Mouse (Mus musculus): ENCODE measurements around the gene Gm17428.
A peak's percentile ranks its signal among the peaks of the same experiment; 100 is the strongest.

Gm17428 gene

DNA sequence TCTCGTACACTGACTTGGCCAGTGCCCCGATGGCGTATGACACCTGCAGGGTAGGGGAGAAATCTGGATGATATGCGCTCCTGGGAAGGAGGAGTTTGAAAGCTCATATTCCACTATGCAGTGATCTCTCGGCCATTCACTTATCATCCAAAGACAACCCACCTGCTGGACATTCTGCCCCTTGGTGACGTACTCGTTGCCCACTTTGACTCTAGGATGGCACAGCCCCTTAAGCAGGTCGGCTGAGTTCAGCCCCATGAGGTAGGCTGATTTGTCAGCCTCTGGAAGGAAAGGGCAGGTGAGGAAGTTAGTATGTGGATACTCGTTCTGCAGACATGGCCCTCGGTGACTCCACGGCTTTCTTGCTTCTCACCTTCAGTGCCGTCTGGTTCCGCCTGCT, 12.1 kb downstream of the Gm17428 start:
- DNase-seq (ENCODE audit: low read depth, low spot score): no peak

DNA sequence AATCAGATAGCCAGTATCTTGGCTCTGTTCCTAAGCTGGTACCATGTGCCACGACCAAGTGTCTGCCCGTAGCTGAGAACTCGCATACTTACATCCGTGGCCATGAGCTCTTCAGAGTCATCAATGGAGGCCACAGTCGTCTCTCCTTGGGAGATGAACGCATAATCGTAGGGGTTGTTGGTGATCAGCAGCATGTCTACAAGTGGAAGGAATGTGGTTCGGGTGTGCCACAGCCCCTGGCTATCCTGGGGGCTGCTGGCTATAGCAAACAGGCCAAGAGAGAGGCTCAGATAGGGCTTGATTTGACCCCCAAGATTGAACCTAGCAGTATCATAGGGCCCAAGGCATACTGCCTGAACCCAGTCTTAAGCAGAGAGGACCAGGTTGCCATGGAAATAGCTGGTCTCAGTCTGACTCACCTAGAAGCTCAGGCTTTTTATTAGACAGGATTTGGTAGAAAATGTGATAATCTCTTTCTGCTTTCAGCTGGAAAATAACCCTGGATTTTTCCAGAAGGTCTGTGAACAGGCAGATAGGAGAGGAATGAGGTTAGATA, 13.2 kb downstream of the Gm17428 start:
- no peak for DNase-seq (ENCODE audit: low read depth, low spot score)

DNA sequence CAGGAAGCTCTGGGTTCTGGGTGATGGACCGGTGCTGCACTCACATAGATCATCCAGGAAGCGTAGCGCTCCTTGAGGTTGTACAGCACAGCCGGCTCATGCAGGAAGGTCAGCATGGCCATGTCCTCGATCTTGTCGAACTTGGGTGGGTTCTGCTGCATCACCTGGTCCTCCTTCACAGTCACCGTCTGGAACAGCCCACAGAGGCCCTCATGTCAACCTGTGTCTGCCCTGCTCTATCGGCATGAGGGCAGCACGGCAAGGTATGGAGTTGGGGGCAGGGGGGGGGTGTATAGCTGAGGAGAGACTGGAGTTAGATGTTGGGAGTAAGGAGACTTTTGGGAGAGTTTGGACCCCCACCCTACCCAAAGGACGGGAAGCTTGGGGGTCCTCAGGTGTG, 15.5 kb downstream of the Gm17428 start:
- no peak for DNase-seq (ENCODE audit: low read depth, low spot score)

DNA sequence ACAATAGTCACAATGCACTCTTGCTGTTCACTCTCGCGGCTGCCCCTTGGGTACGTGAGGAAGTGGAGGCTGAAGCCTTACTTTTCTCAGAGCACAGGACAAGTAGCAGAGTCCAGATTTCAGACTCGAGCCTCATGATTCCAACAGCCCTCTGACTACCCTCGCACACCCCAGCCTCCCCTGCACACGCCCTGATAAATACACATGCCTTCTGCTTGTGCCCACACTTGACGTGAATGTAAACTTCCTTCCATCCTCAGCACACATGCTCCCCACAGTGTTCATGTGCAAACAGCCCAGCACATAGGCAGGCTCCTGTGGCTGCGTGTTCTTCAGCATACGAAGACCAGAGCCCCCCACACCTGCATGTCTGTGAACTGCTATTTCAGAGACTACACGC, 16.9 kb downstream of the Gm17428 start:
- DNase-seq (ENCODE audit: low read depth, low spot score): no peak

DNA sequence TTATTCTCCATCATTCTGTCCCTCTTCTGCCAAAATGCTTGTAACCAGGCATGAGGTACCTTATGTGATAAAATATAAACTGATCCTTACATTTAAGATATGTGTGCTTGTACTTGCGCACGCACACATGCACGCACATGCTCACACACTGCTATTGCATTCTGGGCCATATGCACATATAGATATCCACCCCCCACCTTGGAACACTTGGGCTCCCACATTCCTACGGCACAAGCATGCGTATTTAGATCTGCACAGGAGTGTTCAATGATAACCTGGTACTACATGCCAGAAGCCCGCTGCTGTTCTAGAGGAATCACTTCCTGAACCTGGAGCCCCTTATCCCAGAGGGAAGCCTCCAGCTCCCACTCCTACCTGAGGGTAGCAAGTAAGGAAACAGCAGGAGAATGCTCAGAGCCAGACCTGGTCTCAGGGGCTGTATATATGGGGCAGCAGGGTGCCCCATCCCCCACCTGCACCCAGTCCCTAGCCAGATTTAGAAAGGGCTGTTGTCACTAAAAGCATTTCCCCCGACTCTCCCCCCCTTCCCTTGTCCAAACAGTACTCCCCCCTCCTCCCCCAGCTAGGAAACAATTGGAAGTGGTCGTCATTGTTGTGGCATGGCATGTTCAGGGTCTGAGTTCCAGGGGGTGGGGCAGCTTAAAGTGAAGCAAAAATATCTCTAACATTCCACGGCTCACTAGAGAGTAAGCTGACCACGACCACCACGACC, 17.6 kb downstream of the Gm17428 start, which contains the start of gene Myh7:
Myh7 (minus strand) TSS at position 491 of the 733 bp plus-strand sequence.
- no peak for DNase-seq (ENCODE audit: low read depth, low spot score)

DNA sequence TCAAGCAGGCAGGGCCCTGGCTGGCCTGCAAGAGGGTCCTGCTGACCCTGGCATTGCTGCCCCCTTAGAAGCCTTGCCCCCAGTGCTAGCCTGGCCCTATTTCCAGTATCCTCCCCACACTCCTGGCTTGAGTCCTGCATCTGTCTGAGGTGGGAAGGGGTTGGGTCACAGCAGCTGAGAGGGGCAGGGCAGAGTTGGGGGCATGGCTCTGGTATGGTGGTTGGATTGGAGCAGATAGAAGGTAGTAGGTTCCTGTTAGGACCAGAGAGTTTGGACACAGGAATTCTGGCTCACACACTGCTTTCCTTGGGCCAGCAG, 18.1 kb downstream of the Gm17428 start:
- DNase-seq (ENCODE audit: low read depth, low spot score): no peak

DNA sequence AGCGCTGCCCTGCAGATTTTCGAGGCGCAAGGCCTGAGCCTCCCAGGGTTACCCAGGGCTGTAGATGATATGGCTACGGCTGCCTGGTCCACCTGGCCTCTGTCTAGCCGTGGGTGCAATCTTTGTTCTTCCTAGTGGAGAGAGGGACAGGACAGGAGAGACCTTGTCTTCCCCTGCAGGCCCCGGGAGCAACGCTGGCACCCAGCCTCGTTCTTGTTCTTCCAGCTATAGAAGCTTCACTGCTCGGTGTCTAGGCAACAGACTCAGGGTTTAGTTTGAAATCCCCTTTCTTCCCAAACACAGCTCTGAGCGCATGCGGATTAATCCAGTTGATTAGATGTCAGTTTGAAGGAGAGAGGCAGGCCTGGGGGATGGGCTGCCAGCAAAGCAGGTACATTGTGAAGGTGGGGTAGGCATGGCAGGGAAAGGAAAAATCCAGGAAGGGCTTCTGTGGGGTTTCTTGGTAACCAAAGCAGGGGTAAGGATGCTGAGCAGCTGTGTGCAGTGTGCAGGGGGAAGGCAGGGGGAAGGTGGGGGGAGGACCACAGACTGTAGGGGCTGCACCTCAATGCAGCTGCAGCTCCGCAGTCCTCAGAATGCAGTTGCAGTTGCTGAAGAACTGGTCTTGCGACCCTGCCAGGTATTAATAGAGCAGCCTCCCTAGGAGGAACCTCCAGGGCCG, 18.9 kb downstream of the Gm17428 start:
- no peak for DNase-seq (ENCODE audit: low read depth, low spot score)

DNA sequence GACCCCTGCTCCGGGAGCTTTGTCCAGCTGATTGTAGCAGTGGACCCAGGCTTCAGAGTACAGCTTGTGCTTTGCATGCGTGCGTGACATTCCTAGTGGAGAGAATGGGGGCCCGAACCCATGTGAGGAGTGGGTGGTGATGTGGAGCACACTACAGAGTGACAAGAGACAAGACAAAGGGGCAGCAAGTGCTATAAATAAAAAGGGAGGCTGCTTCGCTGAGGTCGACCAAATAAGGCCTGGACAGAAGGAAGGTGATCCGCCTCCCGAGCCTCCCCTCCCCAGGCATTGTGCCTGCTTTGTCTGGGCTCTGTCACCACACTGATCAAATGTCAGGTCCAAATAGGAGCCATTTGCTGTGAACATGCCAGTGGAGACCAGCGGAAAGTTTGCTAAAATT, 20.1 kb downstream of the Gm17428 start:
- DNase-seq (ENCODE audit: low read depth, low spot score): no peak

DNA sequence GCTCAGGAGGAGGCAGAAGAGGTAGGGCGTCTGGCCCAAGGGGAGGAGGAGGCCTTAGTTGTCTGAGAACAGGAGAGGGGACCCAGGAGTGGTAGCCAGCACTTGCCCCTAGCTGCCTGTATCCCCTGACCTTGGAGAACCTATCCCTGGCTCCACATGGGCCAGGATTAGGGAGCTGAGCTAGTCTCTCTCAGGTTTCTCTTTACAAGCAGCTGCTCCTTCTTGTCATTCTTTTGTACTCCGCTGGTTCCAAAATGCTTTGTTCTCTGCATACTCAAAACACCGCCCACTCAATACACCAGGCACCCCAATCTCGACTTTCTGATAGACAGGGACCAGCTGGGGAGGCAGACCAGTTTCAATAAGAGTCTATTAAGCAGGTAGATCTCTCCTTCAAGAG, 20.6 kb downstream of the Gm17428 start:
- no peak for DNase-seq (ENCODE audit: low read depth, low spot score)

DNA sequence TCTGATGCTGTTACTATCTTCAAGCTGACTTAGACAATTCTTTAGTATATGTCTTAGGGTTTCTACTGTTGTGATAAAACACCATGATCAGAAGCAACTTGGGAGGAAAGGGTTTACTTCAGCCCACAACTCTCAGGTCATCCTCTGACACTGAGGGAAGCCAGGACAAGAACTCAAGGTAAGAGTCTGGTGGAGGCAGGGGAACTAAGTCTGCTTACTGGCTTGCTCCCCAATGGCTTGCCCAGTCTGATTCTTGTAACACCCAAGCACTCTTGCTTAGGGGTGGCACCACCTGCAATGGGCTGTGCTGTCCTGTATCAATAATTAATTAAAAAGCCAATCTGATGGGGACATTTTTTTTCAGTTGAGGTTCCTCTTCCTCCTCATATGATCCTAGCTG, 21.9 kb downstream of the Gm17428 start:
- no peak for DNase-seq (ENCODE audit: low read depth, low spot score)

DNA sequence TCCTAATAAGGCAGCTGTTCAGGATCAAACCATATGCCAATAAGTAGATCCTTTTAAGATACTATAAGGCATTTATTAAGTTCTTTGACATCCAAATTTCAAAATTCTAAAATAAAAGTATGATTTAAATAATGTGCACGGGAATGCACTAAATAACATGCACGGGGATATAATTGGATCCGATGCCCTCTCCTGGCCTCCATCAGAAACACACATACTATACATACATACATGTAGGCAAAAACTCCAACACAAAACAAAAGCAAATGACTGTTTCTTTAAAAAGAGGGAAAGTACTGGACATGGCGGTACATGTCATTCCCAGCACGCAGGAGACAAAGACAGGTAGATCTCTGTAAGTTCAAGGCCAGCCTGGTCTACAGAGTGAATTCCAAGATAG, 23.1 kb downstream of the Gm17428 start:
- DNase-seq (ENCODE audit: low read depth, low spot score): peak; percentile 3

DNA sequence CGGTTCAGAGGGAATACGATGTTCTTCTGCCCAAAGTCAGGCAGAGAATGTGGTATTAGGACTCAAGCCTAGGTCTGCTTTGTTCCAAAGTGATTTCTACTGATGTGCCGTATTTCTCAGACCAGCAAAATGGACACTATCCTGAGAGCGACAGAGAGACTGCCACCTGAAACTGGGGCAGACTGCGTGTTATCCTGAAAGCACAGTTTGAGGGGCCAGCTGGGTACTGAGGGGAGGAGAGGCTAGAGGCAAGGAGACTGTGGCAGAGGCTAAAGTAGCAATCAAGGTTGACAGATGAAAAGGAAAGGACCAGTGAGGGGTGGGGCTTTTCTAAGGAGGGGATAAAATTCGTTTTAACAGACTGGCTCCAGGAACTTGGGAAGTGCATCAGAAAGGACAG, 24.1 kb downstream of the Gm17428 start:
- DNase-seq (ENCODE audit: low read depth, low spot score): no peak

DNA sequence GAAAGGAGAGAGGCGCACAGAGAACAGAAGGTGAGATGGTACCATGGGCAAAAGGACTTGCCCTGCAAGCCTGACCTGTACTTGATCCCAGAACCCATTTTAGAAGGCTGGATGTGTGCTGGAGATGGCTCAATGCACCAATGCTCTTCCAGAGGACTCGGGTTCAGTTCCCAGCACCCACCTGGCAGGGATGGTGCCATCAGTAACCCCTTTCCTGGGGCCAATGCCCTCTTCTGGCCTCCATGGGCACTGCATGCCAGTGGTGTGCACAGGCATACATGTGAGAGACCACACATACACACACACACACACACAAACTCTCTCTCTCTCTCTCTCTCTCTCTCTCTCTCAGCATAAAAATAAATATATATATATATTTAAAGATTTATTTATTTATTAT, 24.7 kb downstream of the Gm17428 start:
- DNase-seq (ENCODE audit: low read depth, low spot score): no peak

DNA sequence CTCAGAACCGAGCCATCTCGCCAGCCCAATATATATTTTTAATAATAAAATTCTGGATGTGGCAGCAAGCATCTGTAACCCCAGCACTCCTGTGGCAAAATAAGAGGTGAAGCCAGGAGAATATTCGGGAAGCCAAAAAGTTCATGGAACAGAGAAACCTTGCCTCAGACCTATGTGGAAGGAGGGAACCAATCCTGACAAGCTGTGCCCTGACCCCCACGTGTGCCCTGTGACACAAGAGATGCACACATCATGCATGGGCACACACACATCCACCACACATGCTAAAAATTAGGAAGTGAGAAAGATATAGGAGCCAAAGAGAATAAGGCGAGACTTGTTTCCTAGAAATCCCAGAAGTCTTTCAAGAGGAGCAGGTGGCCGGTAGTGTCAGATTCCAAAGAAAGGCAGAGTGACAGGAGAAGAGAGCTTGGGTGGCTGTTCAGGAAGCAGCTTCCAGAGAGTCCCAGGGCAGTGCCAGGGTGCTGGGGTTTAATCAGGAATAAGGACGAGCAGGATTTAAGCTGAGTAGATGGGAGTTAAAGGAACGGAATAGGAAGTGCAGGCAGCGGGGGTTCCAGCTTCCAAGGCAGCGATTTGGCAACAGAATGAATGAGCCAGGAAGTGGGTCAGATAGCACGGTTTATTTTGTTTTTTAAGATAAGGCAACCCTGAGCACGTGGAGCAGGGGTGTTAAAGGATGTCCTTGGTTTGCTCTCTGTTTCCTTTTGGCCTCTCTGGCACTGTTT, 25.4 kb downstream of the Gm17428 start:
- no peak for DNase-seq (ENCODE audit: low read depth, low spot score)

DNA sequence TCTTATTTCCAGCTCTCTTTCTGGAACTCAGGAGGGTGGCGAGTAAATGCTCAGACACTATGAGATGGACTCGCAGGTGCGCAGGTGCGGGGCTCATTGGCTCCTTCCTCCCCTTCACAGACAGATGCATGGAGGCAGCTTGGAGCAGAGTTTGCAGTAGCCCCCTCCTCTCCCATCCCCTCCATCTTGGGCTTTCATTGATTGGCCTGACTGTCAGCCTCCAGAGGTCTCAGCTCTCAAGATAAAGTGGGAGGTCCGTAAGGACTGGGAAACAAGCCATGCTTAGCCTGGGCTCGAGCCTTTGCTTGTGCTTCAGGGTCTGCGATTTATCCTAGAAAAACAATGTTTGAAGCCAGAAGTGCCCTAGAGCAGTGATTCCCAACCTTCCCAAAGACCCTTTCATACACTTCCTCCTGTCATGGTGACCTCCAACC, 26.0 kb downstream of the Gm17428 start:
- DNase-seq (ENCODE audit: low read depth, low spot score): no peak

DNA sequence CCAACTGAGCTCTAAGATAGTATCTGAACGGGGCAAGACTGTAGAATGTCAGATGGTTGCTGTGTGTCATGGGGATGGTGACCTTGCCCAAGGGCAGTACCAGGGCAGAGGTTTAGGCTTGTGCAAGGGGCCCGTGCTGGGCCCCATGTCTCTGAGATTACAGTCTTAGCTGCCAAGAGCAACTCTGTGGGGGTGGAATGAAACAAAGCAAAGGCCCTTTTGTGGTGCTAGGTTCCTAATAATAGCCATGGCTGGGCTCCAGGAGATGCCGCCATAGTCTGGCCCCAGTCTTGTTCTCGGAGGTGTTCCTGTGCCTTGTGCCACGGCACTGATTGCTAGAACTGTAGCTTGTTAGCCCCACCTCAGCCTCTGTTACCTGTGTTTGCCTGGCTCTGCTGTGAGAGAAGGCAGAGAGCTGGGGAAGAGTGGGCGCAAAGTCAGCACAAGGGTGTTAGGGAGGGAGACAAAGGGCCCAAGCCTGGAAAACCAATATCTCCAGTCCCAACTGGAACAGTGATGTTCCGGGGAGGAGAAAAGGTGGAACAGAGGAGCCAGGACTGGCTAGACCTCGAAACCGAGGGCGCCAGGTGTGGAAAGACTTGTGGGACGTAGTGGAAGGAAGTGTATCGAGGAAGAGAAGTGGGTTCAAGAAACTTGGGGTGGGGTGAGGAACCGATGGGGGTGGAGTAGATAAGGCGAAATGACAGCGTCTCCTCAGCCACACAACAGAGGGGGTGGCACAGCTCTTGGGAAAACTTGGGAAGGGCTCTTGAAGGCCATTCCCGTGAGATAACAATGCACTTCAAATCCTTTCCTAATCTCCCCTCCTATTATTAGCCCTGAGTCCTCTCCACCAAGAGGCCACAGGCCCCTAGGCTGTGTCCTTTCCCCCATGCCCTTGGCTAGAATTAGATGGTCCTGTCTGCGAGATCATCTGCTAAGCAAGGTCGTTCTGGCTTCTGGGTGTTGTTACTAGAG, 27.4 kb downstream of the Gm17428 start:
- no peak for DNase-seq (ENCODE audit: low read depth, low spot score)

DNA sequence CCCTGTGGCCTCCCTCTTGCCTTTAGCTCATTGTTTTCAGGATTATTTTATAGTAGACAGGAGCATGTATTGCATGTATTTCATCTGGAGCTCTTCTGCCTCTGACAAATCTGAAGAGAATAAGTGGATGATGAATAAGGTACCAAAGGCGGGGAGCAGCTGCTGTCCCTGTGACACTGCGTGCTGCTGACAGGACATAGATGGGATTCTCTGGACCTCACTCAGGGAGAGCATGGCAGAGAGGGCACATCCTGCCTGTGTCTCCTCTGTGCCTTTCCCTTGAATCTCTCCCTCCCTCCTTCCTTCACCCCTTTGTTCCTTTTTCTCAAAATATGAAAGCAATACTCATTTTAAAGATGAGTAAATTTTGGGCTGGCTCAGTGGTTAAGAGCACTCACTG, 28.8 kb downstream of the Gm17428 start:
- no peak for DNase-seq (ENCODE audit: low read depth, low spot score)

DNA sequence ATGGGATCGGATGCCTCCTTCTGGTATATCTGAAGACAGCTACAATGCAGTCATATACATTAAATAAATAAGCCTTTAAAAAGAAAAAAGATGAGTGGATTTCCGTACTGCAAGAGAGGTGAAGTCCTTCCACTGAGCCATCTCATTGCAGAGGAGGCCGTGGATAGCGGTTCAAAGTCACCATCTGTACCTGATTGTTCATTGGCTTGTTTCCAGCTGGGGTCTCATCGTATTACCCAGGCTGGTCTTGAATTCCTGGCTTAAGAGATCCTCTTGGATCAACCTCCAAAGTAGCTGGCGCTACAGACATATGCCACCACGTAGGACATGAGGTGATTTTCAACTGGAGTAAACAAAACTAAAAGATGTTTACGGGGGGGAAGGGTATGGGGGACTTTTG, 29.2 kb downstream of the Gm17428 start:
- no peak for DNase-seq (ENCODE audit: low read depth, low spot score)

DNA sequence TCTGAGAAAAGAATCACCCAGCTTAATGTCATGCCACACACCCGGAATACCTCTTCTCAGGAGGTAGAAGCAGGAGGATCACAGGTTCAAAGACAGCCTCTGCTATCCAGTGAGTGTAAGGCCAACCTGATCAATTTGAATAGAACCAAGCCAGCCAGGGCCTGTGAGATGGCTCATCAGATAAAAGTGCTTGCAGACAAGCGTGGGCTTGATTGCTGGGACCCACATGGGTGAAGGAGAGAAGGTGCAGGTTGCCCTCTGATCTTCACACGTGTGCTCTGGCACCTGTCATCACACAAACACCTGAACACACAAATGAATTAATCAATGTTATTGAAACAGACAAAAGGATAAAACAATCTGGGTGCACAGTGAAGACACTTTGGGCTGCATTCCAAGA, 29.8 kb downstream of the Gm17428 start:
- no peak for DNase-seq (ENCODE audit: low read depth, low spot score)

DNA sequence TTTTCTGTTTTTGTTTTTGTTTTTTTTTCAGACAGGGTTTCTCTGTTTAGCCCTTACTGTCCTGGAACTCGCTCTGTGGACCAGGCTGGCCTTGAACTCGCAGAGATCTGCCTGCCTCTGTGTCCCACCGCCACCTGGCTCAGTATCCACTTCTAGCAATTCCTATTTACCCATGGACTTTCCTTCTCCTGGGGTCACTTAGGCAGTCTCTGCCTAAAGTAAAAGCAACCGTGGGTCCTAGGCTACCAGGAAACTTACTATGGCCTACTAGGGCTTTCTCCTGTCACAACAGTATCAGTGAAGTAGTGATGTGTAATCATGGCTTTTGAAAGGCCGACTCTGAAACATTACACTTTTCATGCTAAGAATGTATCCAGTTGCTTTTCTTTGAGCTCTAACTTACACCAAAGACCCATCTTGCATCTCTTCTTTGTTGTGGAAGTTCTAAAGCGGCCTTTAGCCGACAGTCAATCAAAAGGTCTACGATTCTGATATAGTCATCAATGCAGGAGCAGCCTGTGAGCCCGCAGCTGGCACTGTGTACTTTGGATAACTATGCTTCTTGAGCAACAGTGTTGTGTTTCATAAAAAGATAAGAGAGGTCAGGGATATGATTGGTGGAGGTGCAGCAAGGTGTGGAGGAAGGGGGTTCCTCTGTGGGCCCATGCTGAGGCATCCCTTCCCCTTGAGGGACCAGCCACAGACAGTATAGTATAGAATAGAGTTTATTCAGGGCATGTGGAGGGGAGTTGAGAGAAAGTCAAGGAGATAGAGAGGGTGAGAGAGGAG, 30.6 kb downstream of the Gm17428 start:
- no peak for DNase-seq (ENCODE audit: low read depth, low spot score)

DNA sequence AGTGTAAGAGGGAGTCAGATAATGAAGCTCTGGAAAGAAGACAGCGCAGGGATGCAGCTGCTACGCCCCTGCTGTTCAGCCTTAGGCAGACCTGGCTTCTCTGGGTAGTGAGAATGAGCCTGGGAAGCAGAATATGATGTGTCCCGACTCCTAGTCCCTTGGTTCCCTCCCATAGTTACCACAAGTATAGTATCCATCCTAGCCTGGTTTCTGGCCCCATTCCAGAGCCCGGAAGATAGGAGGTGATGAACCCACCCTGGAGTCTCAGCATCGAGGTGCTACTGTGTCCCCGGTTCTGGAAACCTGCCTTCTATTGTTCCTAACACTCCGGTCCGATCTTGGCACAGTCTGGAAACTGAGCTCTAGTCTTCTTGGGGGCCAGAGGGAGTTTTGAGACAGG, 31.7 kb downstream of the Gm17428 start:
- no peak for DNase-seq (ENCODE audit: low read depth, low spot score)

Data from 3T3-L1 (cell line).